Mouse (Mus musculus) lung, embryonic 16.5 days (tissue): ENCODE results near the gene Numbl. TPM values are rescaled to one million over a fixed set of nuclear protein-coding genes. Genes with fewer than 3 reads are reported as not detected.

Experiments used
- ATAC-seq: fragments of 200-750 bp; cut with Nextera tagmentation; 2 replicates; pipeline ENCODE4 v1.8.0; 2017; ENCODE audit warnings: low read depth, mild to moderate bottlenecking, moderate library complexity
- H3K27ac ChIP-seq: fragments of 300-500 bp; sonication (generic); 2 replicates; pipeline ENCODE4 v1.5.1; 2014; ENCODE audit warnings: mild to moderate bottlenecking, control low read depth, low read length
- H3K27me3 ChIP-seq: fragments of 300-500 bp; sonication (generic); 2 replicates; pipeline ENCODE4 v1.6.1; 2014; ENCODE audit warnings: low read depth, low read length, mixed read lengths; ENCODE audit not compliant: control insufficient read depth, insufficient read depth
- H3K36me3 ChIP-seq: fragments of 300-500 bp; sonication (generic); 2 replicates; pipeline ENCODE4 v1.6.1; 2014; ENCODE audit warnings: low read length; ENCODE audit not compliant: control insufficient read depth, insufficient read depth
- H3K4me1 ChIP-seq: fragments of 300-500 bp; sonication (generic); replicated peaks from 2 replicates; pipeline ENCODE4 v1.6.1; 2014; ENCODE audit warnings: low read length, mixed read lengths; ENCODE audit not compliant: control insufficient read depth, insufficient read depth
- H3K4me2 ChIP-seq: fragments of 300-500 bp; sonication (generic); 2 replicates; pipeline ENCODE4 v1.6.1; 2014; ENCODE audit warnings: low read depth, low read length, control low read depth
- H3K4me3 ChIP-seq: fragments of 300-500 bp; sonication (generic); 2 replicates; pipeline ENCODE4 v1.5.1; 2014; ENCODE audit warnings: mild to moderate bottlenecking, low read length, control low read depth
- H3K9ac ChIP-seq: fragments of 300-500 bp; sonication (generic); 2 replicates; pipeline ENCODE4 v1.6.1; 2014; ENCODE audit warnings: low read length, control low read depth
- H3K9me3 ChIP-seq: fragments of 300-500 bp; sonication (generic); 2 replicates; pipeline ENCODE4 v1.6.1; 2016; ENCODE audit warnings: low read length; ENCODE audit not compliant: control insufficient read depth
- WGBS: fragments of 180-500 bp; shearing (Covaris S2); extraction: QIAGEN DNeasy Blood & Tissue Kit; methylation state at CpG from one replicate; pipeline ENCODE4 v1.1.7; 2014; 5-methylcytosine and 5-hydroxymethylcytosine counted together
- polyA plus RNA-seq: library from polyadenylated mRNA; unstranded; fragments of >200 nt; fragmentation: Nextera tagmentation; extraction: Ambion mirVana; gene quantifications from 2 replicates; pipeline ENCODE4 v1.2.1, GENCODE M21; 2015

The Numbl gene
- polyA plus RNA-seq, 1 experiment from 2014 or later, result 14.9 TPM

GRCm38 (mm10) chr7:27277191-27277590 is 19.0 kb downstream of the Numbl start:
- no peak for ATAC-seq
- Histone ChIP-seq H3K27me3 (no peaks in the 10 kb centered on the region), H3K27ac (no peak overlapping the region), H3K36me3 (peaks cover 32% of the 10 kb centered on the region), H3K4me2 (no peak overlapping the region), H3K4me1 (no peaks in the 10 kb centered on the region), H3K9me3 (no peaks in the 10 kb centered on the region), H3K9ac (no peak overlapping the region), H3K4me3 (no peak overlapping the region)
- 83% methylated on average over 3 of the region's 3 CpGs for WGBS

- Histone ChIP-seq H3K9me3 (no peaks in the 10 kb centered on the region), H3K4me1 (peaks cover 9% of the 10 kb centered on the region), H3K27me3 (0 out of 2 replicates have a peak, but pooled peaks cover 2% of the 10 kb centered on the region), H3K4me2 (no peak overlapping the region), H3K9ac (no peak overlapping the region), H3K36me3 (peaks cover 24% of the 10 kb centered on the region), H3K4me3 (no peak overlapping the region), H3K27ac (no peak overlapping the region)
- no peak for ATAC-seq
- 56% methylated on average over 13 of the region's 13 CpGs for WGBS
Observed at GRCm38 (mm10) chr7:27281717-27282116, 23.5 kb downstream of the Numbl start.

- 0 out of 2 replicates have a peak, but pooled peaks cover 2% of the 10 kb centered on the region for H3K27me3 ChIP-seq
- no peaks in the 10 kb centered on the region for H3K9me3 ChIP-seq
- ATAC-seq, result no peak
- no peak overlapping the region for H3K9ac ChIP-seq
- 63% methylated on average over 4 of the region's 4 CpGs for WGBS
- peaks cover 9% of the 10 kb centered on the region for H3K4me1 ChIP-seq
- no peak overlapping the region for H3K4me2 ChIP-seq
- no peak overlapping the region for H3K27ac ChIP-seq
- H3K36me3 ChIP-seq, result peaks cover 20% of the 10 kb centered on the region
- no peak overlapping the region for H3K4me3 ChIP-seq
Observed at GRCm38 (mm10) chr7:27282225-27282624, 24.0 kb downstream of the Numbl start.

GRCm38 (mm10) chr7:27284865-27285697 is 26.8 kb downstream of the Numbl start:
- peak; percentile 73 for ATAC-seq
- Histone ChIP-seq H3K4me1 (peaks cover 9% of the 10 kb centered on the region), H3K4me3 (peak overlapping the region; percentile 20), H3K9me3 (peaks cover 4% of the 10 kb centered on the region; the same call in 1 of the 2 replicates), H3K4me2 (peak overlapping the region; percentile 45), H3K27me3 (0 out of 2 replicates have a peak, but pooled peaks cover 2% of the 10 kb centered on the region), H3K27ac (no peak overlapping the region), H3K36me3 (peaks cover 13% of the 10 kb centered on the region), H3K9ac (peak overlapping the region; percentile 21; the same call in 1 of the 2 replicates)
- 2% methylated on average over 28 of the region's 28 CpGs for WGBS

- H3K36me3 ChIP-seq, result peaks cover 12% of the 10 kb centered on the region
- peaks cover 4% of the 10 kb centered on the region; the same call in 1 of the 2 replicates for H3K9me3 ChIP-seq
- H3K9ac ChIP-seq, result no peak overlapping the region
- ATAC-seq, result peak; percentile 85
- no peak overlapping the region for H3K4me3 ChIP-seq
- H3K27ac ChIP-seq, result no peak overlapping the region
- WGBS, result 3% methylated on average over 8 of the region's 8 CpGs
- H3K27me3 ChIP-seq, result 0 out of 2 replicates have a peak, but pooled peaks cover 2% of the 10 kb centered on the region
- peaks cover 9% of the 10 kb centered on the region for H3K4me1 ChIP-seq
- peak overlapping the region; percentile 45 for H3K4me2 ChIP-seq
Observed at GRCm38 (mm10) chr7:27285698-27286066, 27.4 kb downstream of the Numbl start.

GRCm38 (mm10) chr7:27288732-27289131 is 30.5 kb downstream of the Numbl start:
- H3K9ac ChIP-seq, result no peak overlapping the region
- H3K27ac ChIP-seq, result no peak overlapping the region
- WGBS, result 83% methylated on average over 7 of the region's 7 CpGs
- peaks cover 20% of the 10 kb centered on the region for H3K4me1 ChIP-seq
- no peaks in the 10 kb centered on the region for H3K36me3 ChIP-seq
- ATAC-seq, result no peak
- H3K27me3 ChIP-seq, result 0 out of 2 replicates have a peak, but pooled peaks cover 2% of the 10 kb centered on the region
- H3K9me3 ChIP-seq, result peaks cover 4% of the 10 kb centered on the region; the same call in 1 of the 2 replicates
- no peak overlapping the region for H3K4me3 ChIP-seq
- no peak overlapping the region for H3K4me2 ChIP-seq

- Histone ChIP-seq H3K4me2 (no peak overlapping the region), H3K4me3 (no peak overlapping the region), H3K27me3 (no peaks in the 10 kb centered on the region), H3K4me1 (peaks cover 12% of the 10 kb centered on the region), H3K9me3 (peaks cover 4% of the 10 kb centered on the region; the same call in 1 of the 2 replicates), H3K9ac (no peak overlapping the region), H3K36me3 (no peaks in the 10 kb centered on the region), H3K27ac (no peak overlapping the region)
- no peak for ATAC-seq
- 62% methylated on average over 2 of the region's 2 CpGs for WGBS
Observed at GRCm38 (mm10) chr7:27290555-27290954, 32.3 kb downstream of the Numbl start.

GRCm38 (mm10) chr7:27291795-27292466 is 33.7 kb downstream of the Numbl start:
- 11% methylated on average over 12 of the region's 12 CpGs for WGBS
- Histone ChIP-seq H3K27ac (peak overlapping the region; percentile 78), H3K27me3 (no peaks in the 10 kb centered on the region), H3K4me3 (no peak overlapping the region), H3K36me3 (no peaks in the 10 kb centered on the region), H3K4me1 (peaks cover 11% of the 10 kb centered on the region), H3K9ac (no peak overlapping the region), H3K9me3 (peaks cover 4% of the 10 kb centered on the region; the same call in 1 of the 2 replicates), H3K4me2 (peak overlapping the region; percentile 31; the same call in 1 of the 2 replicates)
- peak; percentile 87 for ATAC-seq

GRCm38 (mm10) chr7:27295956-27296355 is 37.7 kb downstream of the Numbl start:
- Histone ChIP-seq H3K4me2 (no peak overlapping the region), H3K9me3 (no peaks in the 10 kb centered on the region), H3K27ac (no peak overlapping the region), H3K36me3 (no peaks in the 10 kb centered on the region), H3K27me3 (no peaks in the 10 kb centered on the region), H3K4me3 (no peak overlapping the region), H3K9ac (no peak overlapping the region), H3K4me1 (peaks cover 11% of the 10 kb centered on the region)
- WGBS, result 52% methylated on average over 4 of the region's 4 CpGs
- no peak for ATAC-seq
